Mouse (Mus musculus) liver, embryonic 14.5 days (tissue): Measurements from ENCODE around the gene Tigd3. TPM values are rescaled to one million over a fixed set of nuclear protein-coding genes. Genes with fewer than 3 reads are reported as not detected.

Experiments
- ATAC-seq: fragments of 200-750 bp; cut with Nextera tagmentation; 2 replicates; pipeline ENCODE4 v1.8.0; 2017; ENCODE audit warnings: moderate number of reproducible peaks, mild to moderate bottlenecking, moderate library complexity; ENCODE audit not compliant: insufficient read depth
- DNase-seq, 3 experiments: peaks; one replicate each; pipeline ENCODE4 v3.0.0-alpha.2; 2012 to 2013; ENCODE audit warnings: low read depth in 3 of 3, low spot score in 3 of 3
- H3K27ac ChIP-seq: fragments of 300-500 bp; sonication (generic); 2 replicates; pipeline ENCODE4 v1.5.1; 2014; ENCODE audit warnings: moderate library complexity, mild to moderate bottlenecking, control low read depth, inconsistent platforms
- H3K27me3 ChIP-seq: fragments of 300-500 bp; sonication (generic); 2 replicates; pipeline ENCODE4 v1.6.1; 2014; ENCODE audit warnings: mild to moderate bottlenecking, low read length, moderate library complexity; ENCODE audit not compliant: control insufficient read depth, insufficient read depth
- H3K36me3 ChIP-seq: fragments of 300-500 bp; sonication (generic); replicated peaks from 2 replicates; pipeline ENCODE4 v1.6.1; 2014; ENCODE audit warnings: low read depth; ENCODE audit not compliant: control insufficient read depth, insufficient read depth
- H3K4me1 ChIP-seq, 2 experiments: fragments of 200-500 bp in 1 of 2; fragments of 300-500 bp in 1 of 2; sonication (generic) in 1 of 2; replicated peaks; 2 replicates each; pipeline ENCODE4 v1.6.1; 2012 to 2014; ENCODE audit warnings: antibody characterized with exemption in 1 of 2, inconsistent platforms in 1 of 2, low read length in 1 of 2; ENCODE audit not compliant: control insufficient read depth in 2 of 2, insufficient read depth in 2 of 2
- H3K4me2 ChIP-seq: fragments of 300-500 bp; sonication (generic); 2 replicates; pipeline ENCODE4 v1.6.1; 2014; ENCODE audit warnings: low read depth, mild to moderate bottlenecking, control low read depth, moderate library complexity
- H3K4me3 ChIP-seq, 2 experiments: fragments of 200-500 bp in 1 of 2; fragments of 300-500 bp in 1 of 2; sonication (generic) in 1 of 2; 2 replicates each; pipeline ENCODE4 v1.5.1; 2012 to 2014; ENCODE audit warnings: low read depth in 2 of 2, low read length in 2 of 2, mild to moderate bottlenecking in 2 of 2, control low read depth in 1 of 2, inconsistent platforms in 1 of 2, moderate library complexity in 1 of 2; ENCODE audit not compliant: insufficient read depth in 1 of 2
- H3K9ac ChIP-seq: fragments of 300-500 bp; sonication (generic); replicated peaks from 2 replicates; pipeline ENCODE4 v1.6.1; 2014; ENCODE audit warnings: mild to moderate bottlenecking, control low read depth, moderate library complexity
- H3K9me3 ChIP-seq: fragments of 300-500 bp; sonication (generic); 2 replicates; pipeline ENCODE4 v1.6.1; 2016; ENCODE audit warnings: low read length, mixed read lengths; ENCODE audit not compliant: control insufficient read depth
- CTCF ChIP-seq: IDR thresholded peaks from 2 replicates; pipeline ENCODE4 v1.5.1; 2016; ENCODE audit warnings: antibody characterized with exemption, low read depth, control low read depth
- EP300 ChIP-seq: IDR thresholded peaks from 2 replicates; pipeline ENCODE4 v1.6.1; 2016; ENCODE audit warnings: antibody characterized with exemption, low read depth
- WGBS: fragments of 180-500 bp; shearing (Covaris S2); extraction: QIAGEN DNeasy Blood & Tissue Kit; methylation state at CpG from one replicate; pipeline ENCODE4 v1.1.7; 2014; ENCODE audit not compliant: insufficient replicate concordance; 5-methylcytosine and 5-hydroxymethylcytosine counted together
- polyA plus RNA-seq, 2 experiments: library from polyadenylated mRNA; depleted of rRNA in 1 of 2; stranded (reverse) in 1 of 2; unstranded in 1 of 2; fragments of >200 nt; fragmentation: Nextera tagmentation in 1 of 2; extraction: Ambion mirVana in 1 of 2; gene quantifications; 2 replicates each; pipeline versions ENCODE4 v1.2.1 to v1.2.3; 2012 to 2014

Tigd3 gene
- polyA plus RNA-seq, 2 experiments: 1.1 to 2.4 TPM

DNA sequence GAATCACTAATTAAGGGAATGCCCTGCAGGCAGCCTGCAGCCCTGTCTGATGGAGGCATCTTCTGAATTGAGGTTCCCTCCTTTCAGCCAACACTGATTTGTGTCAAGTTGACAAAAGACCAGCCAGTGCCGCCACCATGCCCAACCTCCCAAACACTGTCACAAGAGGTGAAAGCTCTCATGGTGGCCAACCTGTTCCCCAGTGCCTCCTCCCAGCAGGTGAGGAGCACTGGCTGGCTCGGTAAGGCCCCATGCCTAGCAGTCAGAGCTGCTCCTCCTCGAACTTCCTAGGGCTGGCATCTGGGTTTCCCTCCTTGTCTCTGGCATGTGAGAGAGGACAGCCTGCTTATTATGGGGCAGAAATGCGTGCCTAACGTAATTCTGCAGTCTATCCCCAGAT, 45.8 kb upstream of the Tigd3 start:
- DNase-seq (no peak), ATAC-seq (no peak)
- H3K4me3 ChIP-seq: no peak overlapping the region
- no peaks in the 10 kb centered on the region; the same call in 1 of the 2 replicates for H3K27me3 ChIP-seq
- peaks cover 9% of the 10 kb centered on the region for H3K36me3 ChIP-seq
- no peak overlapping the region for H3K4me2 ChIP-seq
- no peak overlapping the region for H3K9ac ChIP-seq
- 87% methylated on average over 5 of the region's 5 CpGs for WGBS
- H3K27ac ChIP-seq: no peak overlapping the region
- no peaks in the 10 kb centered on the region for H3K9me3 ChIP-seq
- TF ChIP-seq CTCF (no peak), EP300 (no peak)
- H3K4me1 ChIP-seq: peaks cover 12 to 24% of the 10 kb centered on the region in 2 experiments

DNA sequence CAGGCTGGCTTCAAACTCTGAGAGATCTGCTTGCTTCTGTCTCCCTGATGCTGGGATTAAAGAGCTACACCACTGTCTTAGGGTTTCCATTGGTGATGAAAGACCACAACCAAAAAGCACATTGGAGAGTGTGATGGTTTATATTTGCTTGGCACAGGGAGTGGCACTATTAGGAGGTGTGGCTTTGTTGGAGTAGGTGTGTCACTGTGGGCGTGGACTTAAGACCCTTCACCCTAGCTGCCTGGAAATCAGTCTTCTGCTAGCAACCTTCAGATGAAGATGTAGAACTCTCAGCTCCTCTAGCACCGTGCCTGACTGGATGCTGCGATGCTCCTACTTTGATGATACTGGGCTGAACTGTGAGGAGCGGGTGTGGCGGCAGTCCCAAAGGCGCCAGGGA, 44.6 kb upstream of the Tigd3 start:
- no peak for DNase-seq
- peaks cover 12 to 21% of the 10 kb centered on the region in 2 experiments for H3K4me1 ChIP-seq
- no peaks in the 10 kb centered on the region for H3K9me3 ChIP-seq
- 67% methylated on average over 6 of the region's 6 CpGs for WGBS
- TF ChIP-seq CTCF: no peak
- H3K36me3 ChIP-seq: peaks cover 7% of the 10 kb centered on the region
- no peak overlapping the region for H3K4me3 ChIP-seq
- no peak overlapping the region; the same call in 1 of the 2 replicates for H3K9ac ChIP-seq
- ATAC-seq: peak; percentile 50; the same call in 1 of the 2 replicates
- no peaks in the 10 kb centered on the region; the same call in 1 of the 2 replicates for H3K27me3 ChIP-seq
- H3K27ac ChIP-seq: peak overlapping the region; percentile 45; the same call in 1 of the 2 replicates
- peak overlapping the region; percentile 50 for H3K4me2 ChIP-seq

DNA sequence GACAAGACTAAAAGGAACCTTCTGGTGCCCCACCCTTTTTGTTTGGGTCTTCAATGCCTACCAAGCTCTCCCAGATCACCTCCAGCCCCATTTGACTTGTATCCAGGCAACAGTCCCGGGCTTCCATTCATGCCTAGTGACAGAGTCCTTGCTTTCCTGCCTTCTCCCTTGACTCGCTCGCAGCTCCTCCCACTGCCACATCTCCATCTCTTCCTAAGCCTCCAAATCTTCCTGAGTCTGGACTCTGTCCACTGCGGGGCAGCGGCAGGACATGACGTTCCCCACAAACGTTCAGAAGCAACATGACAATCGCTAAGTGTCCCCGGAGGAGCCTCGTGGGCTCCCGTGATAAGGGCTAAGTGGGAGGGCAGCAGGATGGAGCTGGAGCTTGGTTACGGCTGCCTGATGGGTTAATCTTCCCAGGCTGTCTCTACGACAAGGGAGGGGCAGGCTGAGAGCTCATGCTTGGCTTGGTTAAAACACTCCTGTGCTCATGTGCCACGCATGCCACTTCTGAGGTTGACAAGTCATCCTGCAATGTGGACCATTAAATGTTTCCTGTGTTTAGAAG, 44.0 kb upstream of the Tigd3 start:
- Histone ChIP-seq H3K27me3 (no peaks in the 10 kb centered on the region; the same call in 1 of the 2 replicates), H3K9me3 (no peaks in the 10 kb centered on the region), H3K9ac (peak overlapping the region; percentile 27; the same call in 1 of the 2 replicates), H3K4me3 (no peak overlapping the region; a peak in 1 of 4 replicates), H3K36me3 (peaks cover 7% of the 10 kb centered on the region), H3K4me1 (peaks cover 12 to 21% of the 10 kb centered on the region in 2 experiments), H3K27ac (peak overlapping the region; percentile 45; the same call in 1 of the 2 replicates), H3K4me2 (peak overlapping the region; percentile 50)
- 13% methylated on average over 14 of the region's 14 CpGs for WGBS
- peak; percentile 80 for ATAC-seq
- peak; percentile 41 to 51 (median 46) for DNase-seq
- TF ChIP-seq EP300 (peak; percentile 38; the same call in 1 of the 2 replicates), CTCF (no peak)

DNA sequence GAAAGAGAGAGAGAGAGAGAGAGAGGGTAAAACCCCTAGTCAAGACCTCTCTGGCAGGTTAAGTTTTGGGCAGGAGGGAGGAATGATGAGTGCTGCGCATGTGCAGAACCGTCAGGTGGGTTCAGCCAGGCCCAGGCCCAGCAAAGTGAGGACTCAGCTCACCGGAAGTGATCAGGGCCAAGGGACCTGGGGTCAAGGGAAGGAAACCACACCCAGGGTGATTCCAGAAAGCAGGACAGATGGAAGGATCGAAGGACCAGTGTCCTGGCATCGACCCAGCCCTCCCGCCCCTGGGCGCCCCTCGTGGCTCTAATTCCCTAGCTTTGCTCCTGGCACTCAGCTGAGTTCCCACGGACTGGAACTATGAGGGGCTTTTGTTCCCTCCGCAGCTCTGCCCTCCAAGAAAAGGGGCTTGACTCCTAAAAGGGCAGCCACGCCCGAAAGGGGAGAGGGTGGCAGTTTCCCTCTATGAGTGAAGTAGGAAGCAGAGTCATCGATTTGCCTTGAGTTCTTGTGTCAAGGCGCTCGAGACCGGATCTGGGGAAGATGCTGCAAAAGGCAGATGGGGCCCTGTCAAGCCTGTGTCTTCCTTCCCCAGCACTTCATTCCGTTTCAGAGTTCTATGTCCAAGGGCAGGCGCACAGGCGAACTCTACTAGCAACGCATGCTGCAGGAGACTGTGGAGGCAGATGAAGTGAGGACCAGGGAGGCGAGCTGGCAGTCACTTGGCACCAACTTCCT, 43.3 kb upstream of the Tigd3 start:
- H3K27me3 ChIP-seq: no peaks in the 10 kb centered on the region; the same call in 1 of the 2 replicates
- H3K9me3 ChIP-seq: no peaks in the 10 kb centered on the region
- DNase-seq: no peak
- H3K9ac ChIP-seq: no peak overlapping the region
- WGBS: 57% methylated on average over 21 of the region's 21 CpGs
- no peak overlapping the region for H3K4me3 ChIP-seq
- ATAC-seq: no peak
- TF ChIP-seq EP300 (no peak), CTCF (no peak)
- H3K27ac ChIP-seq: no peak overlapping the region
- H3K36me3 ChIP-seq: peaks cover 7% of the 10 kb centered on the region
- peaks cover 12 to 21% of the 10 kb centered on the region in 2 experiments for H3K4me1 ChIP-seq
- peak overlapping the region; percentile 50 for H3K4me2 ChIP-seq

DNA sequence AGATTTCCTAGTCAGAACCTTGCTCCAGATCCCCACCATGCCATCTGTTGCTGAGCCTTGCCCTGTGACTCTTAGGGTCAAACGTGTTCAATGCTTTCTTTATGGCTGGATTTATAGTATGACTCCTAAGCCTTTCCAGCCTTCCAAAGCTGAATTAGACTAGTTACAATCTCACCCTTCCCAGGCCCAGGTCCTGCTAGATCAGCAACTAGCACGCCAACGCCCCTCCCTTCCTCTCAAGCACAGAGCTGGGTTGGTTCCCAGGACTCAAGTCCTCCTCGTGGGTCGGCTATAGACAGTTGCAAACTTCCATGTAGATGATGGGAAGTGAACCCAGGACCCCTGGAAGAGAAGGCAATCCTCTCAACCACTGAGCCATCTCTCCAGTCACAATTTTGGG, 41.7 kb upstream of the Tigd3 start:
- H3K27ac ChIP-seq: no peak overlapping the region
- H3K4me2 ChIP-seq: no peak overlapping the region
- TF ChIP-seq CTCF: no peak
- TF ChIP-seq EP300: no peak
- 44% methylated on average over 5 of the region's 5 CpGs for WGBS
- ATAC-seq (no peak), DNase-seq (no peak)
- H3K27me3 ChIP-seq: no peaks in the 10 kb centered on the region; the same call in 1 of the 2 replicates
- peaks cover 7% of the 10 kb centered on the region; the same call in 1 of the 2 replicates for H3K36me3 ChIP-seq
- no peak overlapping the region for H3K9ac ChIP-seq
- H3K4me1 ChIP-seq: peaks cover 12 to 24% of the 10 kb centered on the region in 2 experiments
- no peaks in the 10 kb centered on the region for H3K9me3 ChIP-seq
- no peak overlapping the region for H3K4me3 ChIP-seq
